Mouse (Mus musculus) stomach, postnatal 0 days (tissue): Measurements from ENCODE around the gene Ptbp1. TPM values are rescaled to one million over a fixed set of nuclear protein-coding genes. Genes with fewer than 3 reads are reported as not detected.
A peak's percentile ranks its signal among the peaks of the same experiment; 100 is the strongest.

Experiments
- ATAC-seq: fragments of 200-750 bp; cut with Nextera tagmentation; 2 replicates; pipeline ENCODE4 v1.8.0; 2017; ENCODE audit not compliant: low FRiP score, low TSS enrichment
- DNase-seq: peaks from one replicate; pipeline ENCODE4 v3.0.0-alpha.2; 2016; ENCODE audit warnings: low spot score
- H3K27ac ChIP-seq: fragments of 300-500 bp; sonication (generic); replicated peaks from 2 replicates; pipeline ENCODE4 v1.5.1; 2014; ENCODE audit warnings: mild to moderate bottlenecking, control low read depth
- H3K27me3 ChIP-seq: fragments of 300-500 bp; sonication (generic); 2 replicates; pipeline ENCODE4 v1.6.1; 2014; ENCODE audit warnings: low read length; ENCODE audit not compliant: control insufficient read depth, insufficient read depth
- H3K36me3 ChIP-seq: fragments of 300-500 bp; sonication (generic); 2 replicates; pipeline ENCODE4 v1.6.1; 2014; ENCODE audit warnings: low read length, mixed read lengths; ENCODE audit not compliant: control insufficient read depth, insufficient read depth
- H3K4me1 ChIP-seq: fragments of 300-500 bp; sonication (generic); replicated peaks from 2 replicates; pipeline ENCODE4 v1.6.1; 2014; ENCODE audit warnings: antibody characterized with exemption; ENCODE audit not compliant: control insufficient read depth, insufficient read depth
- H3K4me2 ChIP-seq: fragments of 300-500 bp; sonication (generic); replicated peaks from 2 replicates; pipeline ENCODE4 v1.6.1; 2014; ENCODE audit warnings: low read depth, mild to moderate bottlenecking, control low read depth, moderate library complexity
- H3K4me3 ChIP-seq: fragments of 300-500 bp; sonication (generic); 2 replicates; pipeline ENCODE4 v1.5.1; 2014; ENCODE audit warnings: low read depth, low read length, control low read depth
- H3K9ac ChIP-seq: fragments of 300-500 bp; sonication (generic); 2 replicates; pipeline ENCODE4 v1.6.1; 2014; ENCODE audit warnings: mild to moderate bottlenecking, low read length, control low read depth, mixed read lengths
- H3K9me3 ChIP-seq: fragments of 300-500 bp; sonication (generic); 2 replicates; pipeline ENCODE4 v1.6.1; 2016; ENCODE audit warnings: low read length; ENCODE audit not compliant: control insufficient read depth
- CTCF ChIP-seq: IDR thresholded peaks from 2 replicates; pipeline ENCODE4 v1.5.1; 2016; ENCODE audit warnings: antibody characterized with exemption, low read depth, mild to moderate bottlenecking, moderate library complexity
- EP300 ChIP-seq: optimal IDR thresholded peaks from 2 replicates; pipeline ENCODE3; 2016; ENCODE audit warnings: antibody characterized with exemption
- WGBS: fragments of 180-500 bp; shearing (Covaris S2); extraction: QIAGEN DNeasy Blood & Tissue Kit; methylation state at CpG from one replicate; pipeline ENCODE4 v1.1.7; 2014; 5-methylcytosine and 5-hydroxymethylcytosine counted together
- polyA plus RNA-seq: library from polyadenylated mRNA; unstranded; fragments of >200 nt; fragmentation: Nextera tagmentation; extraction: Ambion mirVana; gene quantifications from 2 replicates; pipeline ENCODE4 v1.2.1, GENCODE M21; 2015

The Ptbp1 gene
- polyA plus RNA-seq, 1 experiment from 2014 or later: 99.3 TPM

GRCm38 (mm10) chr10:79811736-79812637, 42.2 kb upstream of the Ptbp1 start:
- Histone ChIP-seq H3K4me3 (no peak overlapping the region), H3K36me3 (0 out of 2 replicates have a peak, but pooled peaks cover 3% of the 10 kb centered on the region), H3K27ac (no peak overlapping the region), H3K4me1 (no peaks in the 10 kb centered on the region), H3K4me2 (no peak overlapping the region), H3K27me3 (no peaks in the 10 kb centered on the region), H3K9me3 (no peaks in the 10 kb centered on the region), H3K9ac (no peak overlapping the region)
- WGBS: 30% methylated on average over 15 of the region's 15 CpGs
- DNase-seq (peak; percentile 86), ATAC-seq (peak; percentile 41)
- no peak for TF ChIP-seq EP300
- peak; percentile 97 for TF ChIP-seq CTCF

GRCm38 (mm10) chr10:79814271-79814842, 39.9 kb upstream of the Ptbp1 start:
- no peak for DNase-seq
- Histone ChIP-seq H3K36me3 (0 out of 2 replicates have a peak, but pooled peaks cover under 1% of the 10 kb centered on the region), H3K27me3 (no peaks in the 10 kb centered on the region), H3K4me2 (no peak overlapping the region), H3K4me3 (no peak overlapping the region), H3K9ac (no peak overlapping the region), H3K9me3 (no peaks in the 10 kb centered on the region), H3K4me1 (no peaks in the 10 kb centered on the region), H3K27ac (no peak overlapping the region)
- no peak for ATAC-seq
- 81% methylated on average over 5 of the region's 5 CpGs for whole genome bisulfite sequencing
- no peak for TF ChIP-seq CTCF
- no peak for TF ChIP-seq EP300

GRCm38 (mm10) chr10:79815671-79816494, 38.3 kb upstream of the Ptbp1 start:
- no peaks in the 10 kb centered on the region for H3K36me3 ChIP-seq
- no peak overlapping the region for H3K27ac ChIP-seq

GRCm38 (mm10) chr10:79817111-79817510, 37.1 kb upstream of the Ptbp1 start:
- no peaks in the 10 kb centered on the region for H3K4me1 ChIP-seq
- no peak overlapping the region for H3K9ac ChIP-seq
- H3K27me3 ChIP-seq: no peaks in the 10 kb centered on the region
- WGBS: 67% methylated on average over 2 of the region's 2 CpGs
- H3K36me3 ChIP-seq: no peaks in the 10 kb centered on the region
- 0 out of 2 replicates have a peak overlapping the region, but pooled peaks have one; percentile 24 for H3K27ac ChIP-seq
- no peak overlapping the region for H3K4me2 ChIP-seq
- no peak for ATAC-seq
- H3K9me3 ChIP-seq: no peaks in the 10 kb centered on the region
- DNase-seq: no peak
- no peak overlapping the region for H3K4me3 ChIP-seq
- TF ChIP-seq EP300: no peak
- peak; percentile 64 for TF ChIP-seq CTCF

More at GRCm38 (mm10) chr10:79815671-79816494, 38.3 kb upstream of the Ptbp1 start:
- Histone ChIP-seq H3K4me3 (no peak overlapping the region), H3K4me2 (no peak overlapping the region), H3K4me1 (no peaks in the 10 kb centered on the region), H3K27me3 (no peaks in the 10 kb centered on the region), H3K9me3 (no peaks in the 10 kb centered on the region), H3K9ac (no peak overlapping the region)
- no peak for DNase-seq
- no peak for TF ChIP-seq CTCF
- no peak for TF ChIP-seq EP300
- no peak for ATAC-seq
- WGBS: 78% methylated on average over 12 of the region's 12 CpGs

GRCm38 (mm10) chr10:79818225-79818624, 36.0 kb upstream of the Ptbp1 start:
- Histone ChIP-seq H3K4me2 (no peak overlapping the region), H3K27ac (0 out of 2 replicates have a peak overlapping the region, but pooled peaks have one; percentile 35), H3K9ac (no peak overlapping the region), H3K36me3 (no peaks in the 10 kb centered on the region), H3K4me3 (no peak overlapping the region), H3K4me1 (no peaks in the 10 kb centered on the region), H3K27me3 (no peaks in the 10 kb centered on the region), H3K9me3 (no peaks in the 10 kb centered on the region)
- no peak for TF ChIP-seq EP300
- no peak for TF ChIP-seq CTCF
- ATAC-seq (peak; percentile 51), DNase-seq (peak; percentile 67)
- WGBS: 44% methylated on average over 4 of the region's 4 CpGs
